In genomic region chr16:92611641-92612149, GRCm38 (mm10) we compare ENCODE assay signal across 11 mouse cellular contexts.
DNase-seq lines count a peak whose midpoint lies in the region; ATAC-seq and TF ChIP-seq lines count a peak whose summit lies in the region.
"Had no signal": no experiment of that assay in that cellular context is flagged by ENCODE, and none has a peak within 500 bp of the region (broad histone marks: within the 10 kb centered on the region; RNA-seq: fewer than 3 reads in every experiment).

No protein-coding gene starts in this region.

- no peak overlapping the region for H3ac ChIP-seq in C2C12 (ENCODE audit: control insufficient read depth, insufficient read length, low read depth)

- H3K27ac ChIP-seq in gastrocnemius, adult 2 months = peak overlapping the region; percentile 77
- H3K27ac ChIP-seq in limb, embryonic 10.5 days = peak overlapping the region; percentile 5; the same call in 1 of the 2 replicates

- no peak for ATAC-seq in inflammation-experienced regulatory T-cells, adult 6 months

- no peak for TF ChIP-seq CTCF in gastrocnemius, adult 2 months (IDR thresholded peaks at IDR 0.05)
- TF ChIP-seq CTCF in C2C12 (IDR thresholded peaks at IDR 0.05; ENCODE audit: control insufficient read depth, insufficient read depth, insufficient read length) = no peak

- H3K4me3 ChIP-seq in gastrocnemius, adult 2 months = no peak overlapping the region
- no peak overlapping the region for H3K4me3 ChIP-seq in C2C12 (ENCODE audit: insufficient read depth, poor library complexity, severe bottlenecking)
- H3K4me3 ChIP-seq in limb, embryonic 10.5 days = no peak overlapping the region

- H3K79me2 ChIP-seq in C2C12 (ENCODE audit: control insufficient read depth, insufficient read depth) = peaks cover 54% of the 10 kb centered on the region

- H3K4me1 ChIP-seq in limb, embryonic 10.5 days = peaks cover 51% of the 10 kb centered on the region

- H3K27me3 ChIP-seq in C2C12 (ENCODE audit: control insufficient read depth, insufficient read depth, insufficient read length) = no peaks in the 10 kb centered on the region
- H3K27me3 ChIP-seq in limb, embryonic 10.5 days (ENCODE audit: low read depth, poor library complexity, severe bottlenecking) = peaks cover 29% of the 10 kb centered on the region
- H3K27me3 ChIP-seq: CH12.LX had no signal

- H3K79me3 ChIP-seq in C2C12 (ENCODE audit: low read depth) = peaks cover 11% of the 10 kb centered on the region

- WGBS in limb, embryonic 10.5 days = 90% methylated on average over 12 of the region's 12 CpGs

- peak; percentile 73 for DNase-seq in gastrocnemius, adult 2 months
- DNase-seq in gastrocnemius, postnatal 14 days = no peak
- peak; percentile 50 for DNase-seq in cerebellum, adult 8-10 months
- DNase-seq in limb, embryonic 10.5 days (ENCODE audit: low spot score) = no peak
- DNase-seq in ovary, postnatal 36 days (ENCODE audit: low spot score) = no peak
- DNase-seq in thymus, adult 18-20 months = no peak
- DNase-seq: liver; right cerebral cortex, postnatal 14 days had no signal

- peaks cover 64% of the 10 kb centered on the region for H3K36me3 ChIP-seq in C2C12 (ENCODE audit: control insufficient read depth, insufficient read depth)
- no peaks in the 10 kb centered on the region for H3K36me3 ChIP-seq in limb, embryonic 10.5 days

- intact Hi-C loops in gastrocnemius, adult 2 months (cut with DNase I) = no loop called here
- intact Hi-C loops in gastrocnemius, postnatal 14 days (cut with DNase I; ENCODE audit: low total_unique reads) = no loop called here

- no peaks in the 10 kb centered on the region for H3K9me3 ChIP-seq in limb, embryonic 10.5 days (replicated peaks)

TF ChIP-seq in C2C12, 6 proteins besides CTCF, POLR2A, EP300 and RAD21:
- TF ChIP-seq MYOD1 (IDR thresholded peaks at IDR 0.05; ENCODE audit: control insufficient read depth, insufficient read length, low read depth) (peak; percentile 22), FOSL1 (IDR thresholded peaks at IDR 0.05; ENCODE audit: insufficient read depth, low read length, poor library complexity, severe bottlenecking) (no peak)

Comparison
In these comparisons a context has a peak if more than half of its experiments do, and no peak if none do; other contexts are left out.
1. DNase-seq: peak in gastrocnemius, adult 2 months (single experiment) and cerebellum, adult 8-10 months (single experiment); none in gastrocnemius, postnatal 14 days (single experiment), limb, embryonic 10.5 days (single experiment), ovary, postnatal 36 days (single experiment) and thymus, adult 18-20 months (0 of 2).